Mouse (Mus musculus) kidney, adult 2 months (tissue): ENCODE results near the gene Trim66. TPM values are rescaled to one million over a fixed set of nuclear protein-coding genes. Genes with fewer than 3 reads are reported as not detected.

Experiments
- DNase-seq: peaks from one replicate; pipeline ENCODE4 v3.0.0; 2021
- H3K27ac ChIP-seq: fragments of 200-500 bp; 2 replicates; pipeline ENCODE4 v1.5.1; 2012; ENCODE audit warnings: low read depth, low read length, control low read depth, inconsistent platforms; ENCODE audit not compliant: insufficient read depth
- H3K27me3 ChIP-seq: fragments of 200-500 bp; replicated peaks from 2 replicates; pipeline ENCODE4 v1.6.1; 2012; ENCODE audit warnings: mild to moderate bottlenecking, moderate library complexity, low read length, inconsistent platforms; ENCODE audit not compliant: control insufficient read depth, insufficient read depth
- H3K36me3 ChIP-seq: fragments of 200-500 bp; 2 replicates; pipeline ENCODE4 v1.6.1; 2012; ENCODE audit warnings: mild to moderate bottlenecking, moderate library complexity, low read length, inconsistent platforms; ENCODE audit not compliant: control insufficient read depth, insufficient read depth
- H3K4me1 ChIP-seq: fragments of 200-500 bp; 2 replicates; pipeline ENCODE4 v1.6.1; 2011; ENCODE audit warnings: low read length; ENCODE audit not compliant: control insufficient read depth, insufficient read depth
- H3K4me3 ChIP-seq: fragments of 200-500 bp; 2 replicates; pipeline ENCODE4 v1.5.1; 2011; ENCODE audit warnings: mild to moderate bottlenecking, low read depth, low read length, control low read depth; ENCODE audit not compliant: insufficient read depth
- CTCF ChIP-seq: fragments of 200-500 bp; conservative IDR thresholded peaks from 2 replicates; pipeline ENCODE4 v1.5.1; 2011; ENCODE audit warnings: low read depth, mild to moderate bottlenecking, control low read depth, low read length, moderate library complexity, mixed read lengths; ENCODE audit not compliant: insufficient read depth, insufficient read length
- POLR2A ChIP-seq: fragments of 200-500 bp; IDR thresholded peaks from one replicate; pipeline ENCODE4 v1.6.1; 2011; ENCODE audit warnings: low read depth, low read length, control low read depth
- WGBS: fragments of 180-500 bp; shearing (Covaris S2); methylation state at CpG from one replicate; pipeline ENCODE4 v1.1.7; 2018; 5-methylcytosine and 5-hydroxymethylcytosine counted together
- polyA plus RNA-seq: library from polyadenylated mRNA; depleted of rRNA; stranded (reverse); fragments of >200 nt; gene quantifications from 2 replicates; pipeline ENCODE4 v1.2.3, GENCODE M21; 2012; rRNA removed

Gene Trim66
- 0.03 and 0.04 TPM in 2 replicates for polyA plus RNA-seq

GRCm38 (mm10) chr7:109508034-109508433 lies at the start of gene Trim66:
Gene Trim66, minus strand, starts transcription at chr7:109508134.
- DNase-seq = no peak
- TF ChIP-seq CTCF = no peak
- no peak for TF ChIP-seq POLR2A
- Histone ChIP-seq H3K27me3 (no peaks in the 10 kb centered on the region), H3K4me1 (no peaks in the 10 kb centered on the region), H3K4me3 (no peak within 1 kb of the TSS), H3K36me3 (no peaks in the 10 kb centered on the region), H3K27ac (no peak within 1 kb of the TSS)
- 92% methylated on average over 4 of the region's 4 CpGs for WGBS

DNA sequence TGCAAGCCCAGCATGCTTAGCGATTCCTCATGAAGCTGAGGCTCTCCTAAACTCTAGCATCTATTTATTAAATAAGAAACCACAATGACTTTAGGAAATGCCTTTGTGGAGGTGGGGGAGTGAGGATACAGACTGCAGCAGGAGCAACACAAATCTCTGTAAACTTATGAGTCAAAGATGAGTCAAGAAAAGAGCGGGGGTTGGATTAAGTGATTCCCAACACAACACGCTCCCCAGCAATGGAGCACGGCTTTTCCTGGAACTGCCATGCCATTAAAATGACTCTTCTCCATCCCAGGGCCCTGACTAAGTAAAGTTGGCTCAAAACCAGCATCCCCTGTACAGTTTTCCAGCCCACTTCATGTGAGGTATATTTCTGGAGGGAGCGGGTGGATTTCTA lies 38.8 kb upstream of the Trim66 start:
- 78% methylated on average over 5 of the region's 5 CpGs for whole genome bisulfite sequencing
- H3K27me3 ChIP-seq = no peaks in the 10 kb centered on the region
- H3K4me1 ChIP-seq = 0 out of 2 replicates have a peak, but pooled peaks cover 3% of the 10 kb centered on the region
- DNase-seq = no peak
- no peaks in the 10 kb centered on the region; the same call in none of the 2 replicates for H3K36me3 ChIP-seq
- H3K27ac ChIP-seq = no peak overlapping the region
- H3K4me3 ChIP-seq = no peak overlapping the region
- TF ChIP-seq CTCF = no peak
- no peak for TF ChIP-seq POLR2A

DNA sequence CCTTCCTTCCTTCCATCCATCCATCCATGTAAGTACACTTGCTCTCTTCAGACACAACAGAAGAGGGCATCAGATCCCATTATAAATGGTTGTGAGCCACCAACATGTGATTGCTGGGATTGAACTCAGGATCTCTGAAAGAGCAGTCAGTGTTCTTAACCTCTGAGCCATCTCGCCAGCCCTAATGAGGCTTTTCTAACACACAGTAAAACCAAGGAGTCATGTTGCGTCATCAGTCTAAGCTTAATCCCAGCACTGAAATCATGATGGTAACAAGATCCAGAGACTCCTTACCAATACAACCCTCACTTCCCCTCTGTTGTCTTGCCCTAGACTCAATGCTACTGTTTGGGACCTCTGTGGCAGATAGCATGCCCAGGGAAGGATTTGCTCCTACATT lies 38.3 kb upstream of the Trim66 start:
- no peak overlapping the region for H3K4me3 ChIP-seq
- H3K36me3 ChIP-seq = no peaks in the 10 kb centered on the region; the same call in none of the 2 replicates
- 0 out of 2 replicates have a peak, but pooled peaks cover 3% of the 10 kb centered on the region for H3K4me1 ChIP-seq
- no peaks in the 10 kb centered on the region for H3K27me3 ChIP-seq
- H3K27ac ChIP-seq = no peak overlapping the region
- no peak for TF ChIP-seq POLR2A
- no peak for TF ChIP-seq CTCF
- WGBS = 91% methylated on average over 2 of the region's 2 CpGs
- DNase-seq = no peak

- H3K27me3 ChIP-seq = no peaks in the 10 kb centered on the region
- TF ChIP-seq POLR2A (no peak), CTCF (no peak)
- 0 out of 2 replicates have a peak, but pooled peaks cover 3% of the 10 kb centered on the region for H3K4me1 ChIP-seq
- WGBS = 79% methylated on average over 10 of the region's 10 CpGs
- no peak overlapping the region for H3K4me3 ChIP-seq
- no peaks in the 10 kb centered on the region; the same call in none of the 2 replicates for H3K36me3 ChIP-seq
- no peak overlapping the region; the same call in 1 of the 2 replicates for H3K27ac ChIP-seq
- DNase-seq = no peak
Measured at GRCm38 (mm10) chr7:109545255-109545993, 37.5 kb upstream of the Trim66 start.

DNA sequence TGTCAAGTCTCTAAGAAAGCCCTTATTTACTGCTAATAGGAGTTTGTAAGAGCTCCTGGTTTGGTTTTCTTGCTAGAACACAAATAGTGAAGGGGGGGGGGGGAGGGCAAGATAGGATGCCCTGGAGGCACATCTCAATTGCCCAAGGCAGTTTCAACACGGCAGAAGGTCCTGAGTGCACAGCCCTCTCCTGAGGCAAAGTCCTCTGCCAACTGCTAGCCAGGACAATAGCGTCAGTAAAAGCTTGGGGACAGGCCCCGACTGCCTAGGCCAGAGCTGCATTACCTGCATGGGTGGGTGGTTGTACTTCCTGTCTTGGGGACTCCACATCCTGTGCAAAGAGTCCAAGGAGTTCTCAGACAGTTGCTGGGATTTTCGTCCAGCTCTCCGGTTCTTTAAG lies 36.9 kb upstream of the Trim66 start:
- TF ChIP-seq CTCF (no peak), POLR2A (no peak)
- 64% methylated on average over 5 of the region's 5 CpGs for WGBS
- H3K4me1 ChIP-seq = 0 out of 2 replicates have a peak, but pooled peaks cover 3% of the 10 kb centered on the region

DNA sequence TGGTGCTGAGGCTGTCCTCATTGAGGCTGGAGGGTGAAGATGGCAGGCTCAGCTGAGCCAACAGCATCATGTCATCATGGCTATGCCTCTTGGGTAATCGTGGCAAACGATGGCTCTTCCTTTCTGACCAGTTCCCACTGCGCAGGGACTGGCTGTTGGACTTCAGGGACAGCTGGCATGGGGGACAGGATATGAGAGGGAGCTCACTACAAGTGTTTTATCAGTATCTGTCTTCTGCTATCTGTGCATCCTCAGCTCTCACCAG lies 34.4 kb upstream of the Trim66 start:
- DNase-seq = no peak
- Histone ChIP-seq H3K4me1 (0 out of 2 replicates have a peak, but pooled peaks cover 3% of the 10 kb centered on the region), H3K4me3 (no peak overlapping the region), H3K27me3 (no peaks in the 10 kb centered on the region), H3K36me3 (no peaks in the 10 kb centered on the region; the same call in none of the 2 replicates), H3K27ac (peak overlapping the region; percentile 59)
- WGBS = 85% methylated on average over 3 of the region's 3 CpGs
- TF ChIP-seq POLR2A (no peak), CTCF (no peak)

More for the DNA sequence above, 36.9 kb upstream of the Trim66 start:
- Histone ChIP-seq H3K27ac (no peak overlapping the region; the same call in 1 of the 2 replicates), H3K27me3 (no peaks in the 10 kb centered on the region), H3K4me3 (no peak overlapping the region), H3K36me3 (no peaks in the 10 kb centered on the region; the same call in none of the 2 replicates)
- no peak for DNase-seq

GRCm38 (mm10) chr7:109541609-109542363 lies 33.9 kb upstream of the Trim66 start:
- Histone ChIP-seq H3K27ac (peak overlapping the region; percentile 59), H3K36me3 (no peaks in the 10 kb centered on the region; the same call in none of the 2 replicates), H3K4me1 (0 out of 2 replicates have a peak, but pooled peaks cover 3% of the 10 kb centered on the region), H3K27me3 (no peaks in the 10 kb centered on the region), H3K4me3 (no peak overlapping the region)
- no peak for TF ChIP-seq CTCF
- TF ChIP-seq POLR2A = no peak
- DNase-seq = no peak
- 78% methylated on average over 10 of the region's 10 CpGs for WGBS
